Mouse (Mus musculus) MEL (cell line): ENCODE results near the gene Pja2. TPM values are rescaled to one million over a fixed set of nuclear protein-coding genes. Genes with fewer than 3 reads are reported as not detected.

Source experiments
- DNase-seq: peaks from one replicate; pipeline ENCODE4 v3.0.0; 2011; ENCODE audit warnings: low read depth, low spot score
- H3K27ac ChIP-seq: 2 replicates; pipeline ENCODE4 v1.5.1; 2012; ENCODE audit warnings: low read depth, mild to moderate bottlenecking, control low read depth, low read length, moderate library complexity; ENCODE audit not compliant: control insufficient read depth
- H3K27me3 ChIP-seq, 2 experiments: fragments of 150-350 bp in 1 of 2; sonication (generic) in 1 of 2; 2 replicates each; pipeline ENCODE4 v1.6.1; 2012; ENCODE audit warnings: low read length in 2 of 2, mild to moderate bottlenecking in 2 of 2, improper control_type of control experiment in 1 of 2, moderate library complexity in 1 of 2; ENCODE audit not compliant: insufficient read depth in 2 of 2, control insufficient read depth in 1 of 2
- H3K36me3 ChIP-seq, 2 experiments: 2 replicates each; pipeline ENCODE4 v1.6.1; 2012 to 2014; ENCODE audit warnings: low read length in 2 of 2, improper control_type of control experiment in 1 of 2, inconsistent platforms in 1 of 2, mild to moderate bottlenecking in 1 of 2; ENCODE audit not compliant: insufficient read depth in 2 of 2, control insufficient read depth in 1 of 2
- H3K4me1 ChIP-seq, 2 experiments: fragments of 150-350 bp in 1 of 2; sonication (generic) in 1 of 2; 2 replicates each; pipeline ENCODE4 v1.6.1; 2012; ENCODE audit warnings: low read length in 2 of 2, improper control_type of control experiment in 1 of 2, mild to moderate bottlenecking in 1 of 2; ENCODE audit not compliant: insufficient read depth in 2 of 2, control insufficient read depth in 1 of 2
- H3K4me3 ChIP-seq, 2 experiments: fragments of 150-350 bp in 1 of 2; sonication (generic) in 1 of 2; 2 replicates each; pipeline ENCODE4 v1.5.1; 2012; ENCODE audit warnings: low read depth in 2 of 2, low read length in 2 of 2, mild to moderate bottlenecking in 2 of 2, moderate library complexity in 2 of 2, control low read depth in 1 of 2, improper control_type of control experiment in 1 of 2; ENCODE audit not compliant: control insufficient read depth in 1 of 2, insufficient read depth in 1 of 2
- H3K79me2 ChIP-seq: 2 replicates; pipeline ENCODE4 v1.6.1; 2012; ENCODE audit warnings: mild to moderate bottlenecking, low read length, moderate library complexity; ENCODE audit not compliant: control insufficient read depth, poor library complexity, insufficient read depth
- H3K9ac ChIP-seq: 2 replicates; pipeline ENCODE4 v1.6.1; 2012; ENCODE audit warnings: low read depth, mild to moderate bottlenecking, control low read depth, low read length, moderate library complexity; ENCODE audit not compliant: control insufficient read depth, poor library complexity, severe bottlenecking
- H3K9me3 ChIP-seq: fragments of 150-350 bp; sonication (generic); replicated peaks from 2 replicates; pipeline ENCODE4 v1.6.1; 2012; ENCODE audit warnings: mild to moderate bottlenecking, low read length, improper control_type of control experiment, moderate library complexity; ENCODE audit not compliant: insufficient read depth
- BHLHE40 ChIP-seq: IDR thresholded peaks from 2 replicates; pipeline ENCODE4 v1.6.1; 2012; ENCODE audit warnings: low read depth, mild to moderate bottlenecking, inconsistent platforms, low read length, improper control_type of control experiment, borderline replicate concordance
- CHD2 ChIP-seq: IDR thresholded peaks from 2 replicates; pipeline ENCODE4 v1.6.1; 2011; ENCODE audit warnings: low read length, improper control_type of control experiment
- ELF1 ChIP-seq: IDR thresholded peaks from 2 replicates; pipeline ENCODE4 v1.6.1; 2014; ENCODE audit warnings: low read depth, mild to moderate bottlenecking, inconsistent platforms, low read length, improper control_type of control experiment, moderate library complexity
- EP300 ChIP-seq, 2 experiments: IDR thresholded peaks; 2 replicates each; pipeline ENCODE4 v1.6.1; 2011; ENCODE audit warnings: improper control_type of control experiment in 2 of 2, low read length in 2 of 2, low read depth in 1 of 2, mild to moderate bottlenecking in 1 of 2
- GABPA ChIP-seq: IDR thresholded peaks from 2 replicates; pipeline ENCODE4 v1.6.1; 2012; ENCODE audit warnings: low read depth, mild to moderate bottlenecking, inconsistent platforms, low read length, improper control_type of control experiment, moderate library complexity
- HCFC1 ChIP-seq: IDR thresholded peaks from 2 replicates; pipeline ENCODE4 v1.6.1; 2012; ENCODE audit warnings: low read depth, mild to moderate bottlenecking, inconsistent platforms, low read length, improper control_type of control experiment, moderate library complexity
- KAT2A ChIP-seq: conservative IDR thresholded peaks from 2 replicates; pipeline ENCODE4 v1.6.1; 2012; ENCODE audit warnings: low read depth, low read length, improper control_type of control experiment, inconsistent platforms
- MAX ChIP-seq: IDR thresholded peaks from 2 replicates; pipeline ENCODE4 v1.6.1; 2011; ENCODE audit warnings: low read length, improper control_type of control experiment
- MAZ ChIP-seq: IDR thresholded peaks from 2 replicates; pipeline ENCODE4 v1.6.1; 2012; ENCODE audit warnings: low read depth, mild to moderate bottlenecking, inconsistent platforms, low read length, improper control_type of control experiment
- MXI1 ChIP-seq: IDR thresholded peaks from 2 replicates; pipeline ENCODE4 v1.6.1; 2011; ENCODE audit warnings: mild to moderate bottlenecking, low read depth, low read length, improper control_type of control experiment
- MYC ChIP-seq: IDR thresholded peaks from 2 replicates; pipeline ENCODE4 v1.6.1; 2011; ENCODE audit warnings: low read depth, mild to moderate bottlenecking, low read length, improper control_type of control experiment, moderate library complexity
- NELFE ChIP-seq: IDR thresholded peaks from 2 replicates; pipeline ENCODE4 v1.6.1; 2011; ENCODE audit warnings: low read depth, low read length, improper control_type of control experiment
- POLR2A ChIP-seq, 2 experiments: IDR thresholded peaks; 2 replicates each; pipeline ENCODE4 v1.6.1; 2011 to 2012; ENCODE audit warnings: low read length in 2 of 2, mild to moderate bottlenecking in 2 of 2, control low read depth in 1 of 2, improper control_type of control experiment in 1 of 2, low read depth in 1 of 2, moderate library complexity in 1 of 2; ENCODE audit not compliant: control insufficient read depth in 1 of 2, insufficient read depth in 1 of 2, poor library complexity in 1 of 2
- RCOR1 ChIP-seq: IDR thresholded peaks from 2 replicates; pipeline ENCODE4 v1.6.1; 2012; ENCODE audit warnings: low read depth, mild to moderate bottlenecking, inconsistent platforms, low read length, improper control_type of control experiment
- SIN3A ChIP-seq: IDR thresholded peaks from 2 replicates; pipeline ENCODE4 v1.6.1; 2012; ENCODE audit warnings: low read length, improper control_type of control experiment, inconsistent platforms
- SMC3 ChIP-seq: IDR thresholded peaks from 2 replicates; pipeline ENCODE4 v1.6.1; 2011; ENCODE audit warnings: low read depth, low read length, improper control_type of control experiment
- TAL1 ChIP-seq: IDR thresholded peaks from 2 replicates; pipeline ENCODE4 v1.6.1; 2012; ENCODE audit warnings: mild to moderate bottlenecking, inconsistent platforms, low read length, moderate library complexity, mixed read lengths
- TCF12 ChIP-seq: IDR thresholded peaks from 2 replicates; pipeline ENCODE4 v1.6.1; 2014; ENCODE audit warnings: low read depth, mild to moderate bottlenecking, inconsistent platforms, low read length, improper control_type of control experiment, moderate library complexity
- UBTF ChIP-seq: IDR thresholded peaks from 2 replicates; pipeline ENCODE4 v1.6.1; 2012; ENCODE audit warnings: low read depth, mild to moderate bottlenecking, inconsistent platforms, low read length, improper control_type of control experiment, moderate library complexity, borderline replicate concordance; ENCODE audit not compliant: insufficient read depth
- USF1 ChIP-seq: IDR thresholded peaks from 2 replicates; pipeline ENCODE4 v1.6.1; 2014; ENCODE audit warnings: low read depth, mild to moderate bottlenecking, inconsistent platforms, low read length, improper control_type of control experiment, moderate library complexity
- USF2 ChIP-seq, 2 experiments: IDR thresholded peaks; 2 replicates each; pipeline ENCODE4 v1.6.1; 2011 to 2012; ENCODE audit warnings: improper control_type of control experiment in 2 of 2, low read length in 2 of 2, borderline replicate concordance in 1 of 2, inconsistent platforms in 1 of 2, low read depth in 1 of 2, mild to moderate bottlenecking in 1 of 2; ENCODE audit not compliant: insufficient read depth in 1 of 2
- ZMIZ1 ChIP-seq: IDR thresholded peaks from 2 replicates; pipeline ENCODE4 v1.6.1; 2012; ENCODE audit warnings: low read depth, mild to moderate bottlenecking, inconsistent platforms, low read length, improper control_type of control experiment, moderate library complexity
- polyA plus RNA-seq, 2 experiments: library from polyadenylated mRNA; stranded (reverse) in 1 of 2; unstranded in 1 of 2; fragments of >175 nt in 1 of 2; fragments of >200 nt in 1 of 2; gene quantifications; 2 replicates each; pipeline versions ENCODE4 v1.2.1 to v1.2.4; 2012; ENCODE audit warnings: low replicate concordance in 2 of 2, low read depth in 1 of 2; ENCODE audit not compliant: insufficient read length in 2 of 2, insufficient read depth in 1 of 2, missing spikeins in 1 of 2
- total RNA-seq: library from RNA; depleted of rRNA; stranded (reverse); fragments of 300-350 nt; gene quantifications from 2 replicates; pipeline ENCODE4 v1.2.3, GENCODE M21; 2012

The Pja2 gene
- total and polyA plus RNA-seq, 3 experiments = 8.1 to 17.3 TPM; not detected in 1

GRCm38 (mm10) chr17:64332770-64333096 is 1.0 kb upstream of the Pja2 start:
- Histone ChIP-seq H3K4me3 (peak overlapping the region; percentile 74 to 93), H3K27me3 (no peaks in the 10 kb centered on the region), H3K9me3 (no peaks in the 10 kb centered on the region), H3K36me3 (peaks cover 0 to 20% of the 10 kb centered on the region in 2 experiments; a peak in 2 of 4 replicates), H3K79me2 (peaks cover 10% of the 10 kb centered on the region), H3K27ac (peak overlapping the region; percentile 67), H3K4me1 (peaks cover 2 to 9% of the 10 kb centered on the region in 2 experiments; a peak in 3 of 4 replicates), H3K9ac (peak overlapping the region; percentile 72)
- DNase-seq = peak; percentile 73
- no peak for TF ChIP-seq ELF1
- peak in 1 of 2 experiments; percentile 63; a peak in 1 of 4 replicates for TF ChIP-seq USF2 (IDR thresholded peaks at IDR 0.05; ENCODE audit: borderline replicate concordance in 1 of 2, insufficient read depth in 1 of 2, low read depth in 1 of 2, low read length in 2 of 2)
- peak; percentile 55; the same call in 1 of the 2 replicates for TF ChIP-seq MXI1
- no peak for TF ChIP-seq TAL1
- TF ChIP-seq POLR2A (IDR thresholded peaks at IDR 0.05; ENCODE audit: control insufficient read depth in 1 of 2, insufficient read depth in 1 of 2, low read depth in 1 of 2, low read length in 2 of 2, poor library complexity in 1 of 2) = no peak
- no peak for TF ChIP-seq CHD2
- TF ChIP-seq USF1 = peak; percentile 92
- peak; percentile 39; the same call in 1 of the 2 replicates for TF ChIP-seq BHLHE40
- TF ChIP-seq TCF12 = no peak
- TF ChIP-seq ZMIZ1 = no peak
- peak; percentile 44; the same call in 1 of the 2 replicates for TF ChIP-seq MAZ
- no peak for TF ChIP-seq KAT2A
- no peak for TF ChIP-seq RCOR1
- 0 out of 4 replicates have a peak, but pooled peaks of 1 of the 2 experiments have one; percentile 10 for TF ChIP-seq EP300 (IDR thresholded peaks at IDR 0.05; ENCODE audit: low read depth in 1 of 2, low read length in 2 of 2)
- TF ChIP-seq MAX = peak; percentile 71; the same call in 1 of the 2 replicates
- 0 out of 2 replicates have a peak, but pooled peaks have one; percentile 52 for TF ChIP-seq SIN3A
- TF ChIP-seq SMC3 = no peak

- peaks cover 10% of the 10 kb centered on the region for H3K79me2 ChIP-seq
- peak in 1 of 2 experiments; percentile 47; a peak in 1 of 4 replicates for TF ChIP-seq POLR2A (IDR thresholded peaks at IDR 0.05; ENCODE audit: control insufficient read depth in 1 of 2, insufficient read depth in 1 of 2, low read depth in 1 of 2, low read length in 2 of 2, poor library complexity in 1 of 2)
- TF ChIP-seq ZMIZ1 = 0 out of 2 replicates have a peak, but pooled peaks have one; percentile 8
- 0 out of 2 replicates have a peak, but pooled peaks have one; percentile 21 for TF ChIP-seq UBTF
- TF ChIP-seq MXI1 = peak; percentile 55
- TF ChIP-seq GABPA = no peak
- TF ChIP-seq RCOR1 = no peak
- TF ChIP-seq NELFE = peak; percentile 58
- peak; percentile 9; the same call in 1 of the 2 replicates for TF ChIP-seq HCFC1
- peak; percentile 49 for TF ChIP-seq SIN3A
- no peak for TF ChIP-seq MYC
- TF ChIP-seq, all 39 proteins: peak for 7
- Histone ChIP-seq H3K9me3 (no peaks in the 10 kb centered on the region), H3K9ac (peak overlapping the region; percentile 94), H3K27me3 (no peaks in the 10 kb centered on the region), H3K4me1 (peaks cover 2 to 9% of the 10 kb centered on the region in 2 experiments; a peak in 3 of 4 replicates), H3K36me3 (peaks cover 0 to 20% of the 10 kb centered on the region in 2 experiments; a peak in 2 of 4 replicates), H3K4me3 (peak overlapping the region; percentile 81 to 96), H3K27ac (peak overlapping the region; percentile 93)
- DNase-seq = no peak
Observed at GRCm38 (mm10) chr17:64331291-64331897, 322 bp downstream of the Pja2 start.
